Mouse (Mus musculus) inflammation-experienced regulatory T-cells, adult 6 months (primary cell): ENCODE measurements around the gene Hacl1. TPM values are rescaled to one million over a fixed set of nuclear protein-coding genes. Genes with fewer than 3 reads are reported as not detected.
A peak's percentile ranks its signal among the peaks of the same experiment; 100 is the strongest.

Source experiments
- ATAC-seq: one replicate; pipeline ENCODE4 v1.8.0; 2017
- polyA plus RNA-seq, 3 experiments: library from polyadenylated mRNA; unstranded; fragments of 100-300 nt; shearing (Covaris generic); gene quantifications; one replicate each; pipeline ENCODE4 v1.2.1; 2017

Hacl1 gene
- polyA plus RNA-seq, 3 experiments from 2014 or later = 23.5 to 36.6 (median 25.0) TPM

DNA sequence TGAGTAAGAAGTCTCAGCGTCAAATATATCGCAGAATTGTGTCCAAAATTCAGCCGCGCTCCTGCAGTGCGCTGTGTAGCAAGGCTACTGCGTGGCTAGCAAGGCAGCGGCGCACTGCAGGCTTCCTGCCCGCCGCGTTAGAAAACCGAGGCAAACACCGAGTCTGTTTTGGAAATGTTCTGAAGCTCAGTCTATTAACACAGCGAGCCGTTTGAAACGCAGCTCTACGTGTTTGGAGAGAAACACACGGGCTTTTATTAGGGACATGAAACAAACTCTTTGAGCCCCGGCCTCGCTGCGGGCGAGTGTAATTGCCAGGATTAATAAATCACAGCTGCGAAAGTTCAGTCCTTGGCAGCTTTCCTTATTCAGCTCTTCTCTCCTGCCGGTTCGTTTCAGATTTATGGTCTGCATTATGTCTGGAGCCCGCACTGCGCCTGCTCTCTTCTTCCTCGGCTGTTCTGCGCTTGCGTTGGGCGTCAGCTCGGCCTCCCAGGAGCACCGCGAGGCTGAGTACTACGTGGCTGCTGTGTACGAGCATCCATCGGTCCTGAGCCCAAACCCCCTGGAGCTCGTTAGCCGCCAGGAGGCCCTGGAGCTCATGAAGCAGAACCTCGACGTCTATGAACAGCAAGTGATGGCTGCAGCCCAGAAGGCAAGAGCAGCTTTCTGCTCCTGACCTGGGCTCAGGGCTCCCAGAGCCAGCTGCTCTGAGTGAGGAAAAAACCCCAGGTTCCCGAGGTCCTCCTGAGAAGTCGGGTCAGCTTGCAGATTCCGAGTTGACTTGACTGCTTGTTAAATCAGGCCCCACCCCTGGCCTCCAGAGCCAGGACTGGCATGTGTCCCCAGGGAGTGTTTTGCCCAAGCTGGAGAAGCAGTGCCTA, 20.8 kb upstream of the Hacl1 start:
- ATAC-seq = peak; percentile 66

- no peak for ATAC-seq
Observed at GRCm38 (mm10) chr14:31660312-31661093, 19.4 kb upstream of the Hacl1 start.

- no peak for ATAC-seq
Observed at GRCm38 (mm10) chr14:31659501-31660181, 18.6 kb upstream of the Hacl1 start.

DNA sequence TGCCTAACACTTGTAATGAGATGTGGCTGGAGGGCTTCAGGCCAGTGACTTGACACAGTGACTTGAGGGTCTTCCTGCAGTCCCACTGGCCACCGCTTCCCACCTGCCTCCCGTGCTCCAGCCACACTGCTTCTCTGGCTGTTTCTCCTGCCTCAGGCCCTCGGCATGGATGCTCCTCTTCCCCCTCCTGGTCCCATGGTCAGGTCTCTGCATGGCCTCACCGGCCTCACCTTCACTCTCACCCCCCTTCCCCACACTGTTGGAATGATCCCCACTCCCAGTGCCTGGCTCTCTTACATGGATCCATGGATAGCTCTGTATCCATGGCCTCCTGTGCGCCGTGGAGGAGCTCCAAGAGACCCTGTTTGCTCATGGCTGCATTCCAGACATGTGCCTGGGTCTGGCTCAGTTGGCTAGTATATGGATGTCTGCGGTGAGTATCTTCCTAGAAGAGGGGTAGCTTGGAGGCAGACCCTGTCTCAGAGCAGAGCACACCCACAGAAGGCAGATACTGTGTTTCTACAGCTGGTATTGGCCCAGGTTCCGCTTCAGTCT, 17.1 kb upstream of the Hacl1 start:
- no peak for ATAC-seq

DNA sequence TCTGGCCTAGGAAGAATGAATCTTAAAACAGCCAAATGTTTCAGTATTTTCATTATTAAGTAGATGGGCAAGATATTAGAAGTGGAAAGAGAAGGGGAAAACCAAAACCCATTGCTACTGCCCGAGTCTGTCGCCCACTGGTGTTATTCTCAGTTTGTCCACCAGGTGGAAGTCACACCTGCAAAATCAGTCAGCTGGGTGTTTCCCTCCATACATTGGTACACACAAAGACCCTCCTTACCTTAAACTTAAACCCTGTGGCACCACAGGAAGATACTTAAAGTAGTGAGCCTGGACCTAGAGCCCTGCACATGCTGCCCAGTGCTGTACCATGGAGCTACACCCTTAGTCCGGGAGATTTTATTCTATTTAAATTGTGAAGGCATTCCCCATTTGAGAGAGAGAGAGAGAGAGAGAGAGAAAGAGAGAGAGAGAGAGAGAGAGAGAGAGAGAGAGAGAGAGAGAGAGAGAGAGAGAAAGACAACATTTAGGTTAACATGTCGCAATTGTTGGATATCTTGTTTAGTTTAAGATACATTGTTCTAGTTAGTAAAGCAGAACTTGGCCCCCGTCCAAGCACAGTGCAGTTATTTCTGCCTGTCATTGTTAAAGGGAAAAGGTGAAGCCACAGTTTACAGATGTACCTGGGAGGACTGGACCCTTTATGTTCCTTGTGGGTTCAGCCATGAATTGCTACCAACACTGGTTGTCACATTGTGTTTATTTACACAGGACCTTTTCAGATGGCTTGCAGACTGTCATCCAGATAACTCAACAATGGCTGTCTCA, 16.0 kb upstream of the Hacl1 start:
- ATAC-seq = peak; percentile 77

GRCm38 (mm10) chr14:31656386-31656785, 15.3 kb upstream of the Hacl1 start:
- ATAC-seq = peak; percentile 32

DNA sequence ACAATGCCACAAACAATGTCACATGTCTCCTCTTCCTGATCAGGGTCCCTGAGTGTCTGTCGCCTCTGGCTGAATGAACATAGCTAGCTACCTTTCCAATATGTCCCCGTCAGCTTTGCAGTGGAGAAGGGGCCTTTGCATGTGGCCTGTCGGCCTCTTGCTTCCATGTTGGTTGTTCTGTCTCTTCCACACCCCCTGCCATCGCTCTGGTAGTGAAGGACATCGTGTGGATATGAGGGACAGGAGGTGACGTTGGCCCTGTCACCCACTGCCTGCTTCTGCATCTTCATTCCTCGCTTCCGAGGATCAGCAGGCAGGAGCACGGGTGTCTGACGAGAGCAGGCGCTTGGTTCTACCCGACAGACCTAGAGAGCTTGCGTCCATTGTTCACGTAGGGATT, 14.3 kb upstream of the Hacl1 start:
- no peak for ATAC-seq

DNA sequence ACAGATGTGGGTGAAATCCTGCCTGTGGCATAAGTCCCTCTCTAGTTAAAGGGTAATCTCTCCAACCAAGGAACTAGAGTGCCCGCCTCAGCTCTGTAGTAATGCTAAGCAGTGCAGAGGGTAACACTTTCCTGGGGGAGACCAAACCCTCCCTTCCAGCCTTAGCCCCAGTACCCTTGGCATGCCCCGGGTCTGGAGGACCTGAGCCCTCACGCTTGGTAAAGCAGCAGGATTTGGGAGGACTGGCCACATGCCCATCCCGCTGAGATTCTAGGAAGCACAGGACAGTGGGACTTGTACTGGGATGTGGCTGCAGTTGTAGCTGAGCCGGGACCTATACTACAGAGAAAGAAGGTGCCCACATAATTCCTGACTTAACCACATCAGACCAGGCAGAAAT, 13.7 kb upstream of the Hacl1 start:
- ATAC-seq = no peak

DNA sequence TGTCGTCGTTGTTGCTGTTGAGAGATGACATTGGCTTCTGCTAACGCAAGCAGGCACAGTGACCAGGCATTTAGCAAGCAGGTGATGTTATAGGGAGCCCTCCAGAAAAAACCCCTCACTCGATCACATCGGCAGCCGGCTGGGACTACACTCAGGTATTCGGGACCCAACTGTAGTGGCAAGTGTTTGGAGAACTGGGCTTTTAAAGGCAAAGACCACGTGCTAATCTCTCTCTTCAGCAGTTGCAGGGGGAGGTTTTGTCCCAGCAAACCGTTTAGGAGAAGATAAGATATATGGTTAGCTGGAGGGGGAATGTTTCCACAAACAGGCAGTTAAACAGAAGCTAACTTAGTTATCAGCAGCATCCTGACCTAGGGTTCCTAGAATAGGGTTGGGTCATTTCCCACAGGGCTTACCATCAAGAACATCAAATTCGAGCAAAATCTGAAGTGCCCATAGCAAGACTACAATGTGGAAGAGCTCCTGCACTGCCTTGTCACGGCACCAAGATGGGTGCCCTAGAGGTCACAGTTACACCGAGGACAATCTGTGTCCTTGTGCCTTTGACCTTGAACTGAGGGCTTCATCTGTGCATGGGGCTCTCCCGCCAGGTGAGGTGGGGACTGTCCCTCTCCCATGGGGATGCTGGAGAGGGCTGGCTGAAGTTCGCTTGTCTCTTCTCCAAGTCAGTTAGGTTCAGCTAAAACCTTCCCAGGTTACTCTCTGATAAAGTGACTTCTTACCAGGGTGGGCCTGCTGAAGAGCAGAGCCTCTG, 12.2 kb upstream of the Hacl1 start:
- ATAC-seq = no peak

GRCm38 (mm10) chr14:31652624-31653023, 11.5 kb upstream of the Hacl1 start:
- ATAC-seq = no peak

- ATAC-seq = no peak
Observed at GRCm38 (mm10) chr14:31652106-31652505, 11.0 kb upstream of the Hacl1 start.

DNA sequence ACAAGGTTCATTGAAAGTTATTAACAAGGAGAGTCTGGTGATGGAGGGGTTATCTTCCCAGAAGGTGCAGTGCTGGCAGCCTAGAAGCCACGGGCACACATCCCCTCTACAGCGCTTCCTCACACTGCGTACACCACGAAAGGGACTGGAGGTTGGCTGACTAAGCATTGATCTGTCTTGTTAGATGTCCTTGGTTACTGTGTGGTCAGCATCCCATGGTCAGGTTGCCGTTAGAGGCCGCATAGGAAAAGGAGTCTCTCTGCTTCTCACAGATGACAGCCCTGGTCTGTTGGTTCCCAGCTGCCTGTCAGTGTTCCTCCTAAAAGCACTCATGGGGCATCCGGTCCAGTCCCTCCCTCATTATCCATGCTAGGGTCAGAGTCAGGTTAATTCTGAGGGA, 10.1 kb upstream of the Hacl1 start:
- no peak for ATAC-seq

DNA sequence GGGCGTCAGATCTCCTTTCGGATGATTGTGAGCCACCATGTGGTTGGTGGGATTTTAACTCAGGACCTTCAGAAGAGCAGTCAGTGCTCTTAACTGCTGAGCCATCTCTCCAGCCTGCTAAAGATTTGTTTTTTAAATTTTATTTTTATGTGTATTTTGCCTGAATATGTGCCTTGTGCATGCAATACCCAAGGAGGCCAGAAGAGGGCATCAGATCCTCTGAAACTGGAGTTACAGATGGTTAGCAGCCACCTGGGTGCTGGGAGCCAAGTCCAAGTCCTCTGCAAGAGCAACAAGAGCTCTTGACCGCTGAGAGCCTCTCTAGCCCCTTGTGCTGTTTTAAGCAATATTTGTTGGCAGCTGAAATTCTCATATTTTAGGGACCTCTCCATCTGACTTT, 9.3 kb upstream of the Hacl1 start:
- ATAC-seq = no peak

- no peak for ATAC-seq
Observed at GRCm38 (mm10) chr14:31647991-31648390, 6.9 kb upstream of the Hacl1 start.

DNA sequence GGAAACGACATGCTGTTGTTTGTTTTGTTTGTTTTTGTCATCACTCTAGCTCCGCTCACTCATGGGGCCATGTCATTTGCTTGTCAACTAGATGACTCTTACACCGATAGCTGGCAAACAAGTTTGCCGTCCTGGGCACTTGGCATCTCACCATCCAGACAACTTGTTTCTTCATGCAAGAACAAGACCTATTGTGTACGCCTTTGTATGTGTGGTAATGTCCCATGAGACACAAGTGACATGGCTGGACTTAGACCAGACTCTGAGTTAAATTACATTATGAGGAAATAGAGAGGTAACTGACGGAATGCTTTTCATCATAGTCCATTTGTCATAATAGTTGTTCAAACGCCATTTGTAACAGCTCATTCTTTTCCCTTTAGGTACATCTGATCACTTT, 4.8 kb upstream of the Hacl1 start:
- ATAC-seq = no peak

- no peak for ATAC-seq
Observed at GRCm38 (mm10) chr14:31644931-31645547, 4.0 kb upstream of the Hacl1 start.

DNA sequence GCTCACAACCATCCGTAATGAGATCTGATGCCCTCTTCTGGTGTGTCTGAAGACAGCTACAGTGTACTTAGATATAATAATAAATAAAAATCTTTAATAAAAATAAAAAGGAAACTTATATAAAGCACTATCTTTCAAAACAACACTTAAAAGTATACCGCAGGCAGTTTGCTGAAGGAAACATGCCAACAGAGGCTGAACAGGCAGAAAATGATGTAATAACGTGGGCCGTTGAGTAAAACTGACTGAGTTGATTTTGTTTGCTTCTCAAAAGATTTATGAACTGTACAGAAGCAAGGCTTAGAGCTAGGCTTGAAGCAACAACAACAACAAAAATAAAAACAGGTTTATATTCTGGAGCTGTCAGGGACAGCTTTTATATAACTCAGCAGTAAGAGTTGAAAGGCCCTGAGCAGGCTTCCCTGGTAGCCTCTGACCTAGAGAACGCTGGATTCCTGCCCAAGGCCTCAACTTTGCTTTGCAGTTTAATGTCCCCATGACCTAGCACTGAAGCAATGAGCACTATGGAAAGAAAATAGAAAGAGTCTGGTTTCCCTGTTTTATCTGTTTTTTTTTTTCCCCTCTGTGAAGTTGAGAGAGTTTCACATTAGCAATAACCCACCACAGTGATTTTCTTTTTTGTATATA, 3.2 kb upstream of the Hacl1 start:
- ATAC-seq = no peak

GRCm38 (mm10) chr14:31641506-31642155, 545 bp upstream of the Hacl1 start:
- ATAC-seq = no peak

- peak; percentile 3 for ATAC-seq
Observed at GRCm38 (mm10) chr14:31640346-31640889, 668 bp downstream of the Hacl1 start, which contains the start of gene Gm49387. Gene Gm49387, minus strand, starts transcription at chr14:31640878.
